Mouse (Mus musculus) heart, postnatal 0 days (tissue): ENCODE data around the gene Dennd4b.

Experiments used
- CTCF ChIP-seq: IDR thresholded peaks from 2 replicates; pipeline ENCODE4 v1.5.1; 2016; ENCODE audit warnings: antibody characterized with exemption, control low read depth, low read depth
- EP300 ChIP-seq: IDR thresholded peaks from 2 replicates; pipeline ENCODE4 v1.6.1; 2016; ENCODE audit warnings: antibody characterized with exemption, low read depth

DNA sequence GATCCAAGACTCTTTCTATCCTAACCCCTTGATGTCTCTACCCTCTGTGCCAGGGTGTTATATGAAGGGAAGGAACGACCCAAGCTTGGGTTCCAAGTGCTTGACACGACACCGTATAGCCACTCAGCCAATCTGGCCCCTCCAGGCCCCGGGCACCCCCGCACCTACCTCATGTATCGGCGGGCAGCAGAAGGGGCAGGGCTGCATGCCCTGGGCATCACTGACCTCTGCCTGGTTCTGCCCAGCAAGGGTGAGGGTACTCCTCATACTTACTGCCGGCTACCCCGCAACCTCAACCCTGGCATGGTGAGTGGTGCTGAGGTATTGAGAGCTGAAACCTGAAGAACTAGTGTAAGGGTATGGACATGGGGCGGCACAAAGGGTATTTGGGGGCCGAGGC is 3.2 kb downstream of the Dennd4b start:
- TF ChIP-seq CTCF = no peak
- TF ChIP-seq EP300 = no peak
